ENCODE assay signal across 8 mouse cellular contexts in the genomic region with DNA sequence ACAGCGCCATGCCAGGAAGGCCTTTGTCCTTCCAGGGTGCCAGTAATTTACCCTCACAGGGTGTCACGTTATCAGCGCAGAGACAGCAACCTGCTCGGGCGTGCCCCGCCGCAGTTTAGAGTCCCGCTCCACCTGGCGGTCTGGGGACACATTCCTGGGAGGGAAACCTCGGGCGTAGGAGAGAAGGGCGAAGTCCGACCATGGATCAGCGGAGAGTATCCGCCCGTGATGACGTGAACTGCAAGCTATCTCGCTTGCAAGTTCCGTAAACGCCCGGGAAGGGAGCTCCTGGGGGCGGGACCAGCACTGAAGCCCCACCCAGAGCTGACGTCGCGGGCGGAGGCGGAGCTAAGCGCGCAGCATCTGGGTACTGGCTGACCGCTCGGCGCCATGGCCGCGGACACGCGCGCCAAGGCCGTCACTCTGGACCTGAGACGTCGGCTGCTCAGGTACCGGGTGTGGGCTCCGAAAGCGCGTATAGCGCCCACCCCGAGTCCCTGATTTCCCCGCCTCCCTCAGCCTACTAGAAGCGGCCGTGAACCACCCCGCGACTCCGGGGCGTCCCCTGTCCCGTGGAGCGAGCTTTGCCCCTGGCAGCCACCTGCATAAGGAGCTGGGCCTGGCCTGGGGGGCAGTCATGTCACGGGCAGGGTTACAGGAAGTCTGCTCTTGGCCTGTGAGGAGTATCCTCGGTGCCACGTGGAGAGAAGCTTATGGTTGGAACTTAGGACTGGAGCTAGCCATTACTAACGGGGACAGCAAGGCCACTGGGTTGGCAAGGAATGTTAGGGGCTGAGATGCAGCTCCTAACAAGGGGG. TPM values are rescaled to one million over a fixed set of nuclear protein-coding genes. Genes with fewer than 3 reads are reported as not detected.
DNase-seq lines count a peak whose midpoint lies in the region; ATAC-seq and TF ChIP-seq lines count a peak whose summit lies in the region.

A gene (plus strand): TSS at position 327 of the 818 bp plus-strand sequence.

- H3K9ac ChIP-seq in embryonic facial prominence, embryonic 15.5 days = peak within 1 kb of the TSS; percentile 72
- H3K9ac ChIP-seq in limb, embryonic 14.5 days (ENCODE audit: low read depth, low read length, severe bottlenecking) = peak within 1 kb of the TSS; percentile 86
- peak within 1 kb of the TSS; percentile 74 for H3K9ac ChIP-seq in midbrain, postnatal 0 days (replicated peaks; ENCODE audit: low read length, poor library complexity, severe bottlenecking)

- peak within 1 kb of the TSS; percentile 82 for H3K4me3 ChIP-seq in bone marrow, adult 2 months (replicated peaks; ENCODE audit: control insufficient read depth, low read depth, low read length)
- peak within 1 kb of the TSS; percentile 83 for H3K4me3 ChIP-seq in embryonic facial prominence, embryonic 15.5 days (replicated peaks)
- peak within 1 kb of the TSS; percentile 65 for H3K4me3 ChIP-seq in limb, embryonic 14.5 days (replicated peaks; ENCODE audit: low read length)
- peak within 1 kb of the TSS; percentile 60 for H3K4me3 ChIP-seq in midbrain, postnatal 0 days (ENCODE audit: low read depth, low read length)

- TF ChIP-seq CTCF in bone marrow, adult 2 months (IDR thresholded peaks at IDR 0.05; ENCODE audit: control insufficient read depth, insufficient read depth, low read length) = peak; percentile 22; the same call in 1 of the 2 replicates
- TF ChIP-seq CTCF in midbrain, postnatal 0 days (IDR thresholded peaks at IDR 0.05) = peak; percentile 74

- peak; percentile 88 for TF ChIP-seq POLR2A in bone marrow, adult 2 months (IDR thresholded peaks at IDR 0.05; ENCODE audit: borderline replicate concordance, control insufficient read depth, low read depth, low read length)
- TF ChIP-seq POLR2A in limb, embryonic 14.5 days (IDR thresholded peaks at IDR 0.05; ENCODE audit: borderline replicate concordance, extremely low read depth, insufficient read depth, insufficient read length) = peak; percentile 83; the same call in 1 of the 2 replicates

- ATAC-seq in embryonic facial prominence, embryonic 15.5 days (ENCODE audit: insufficient number of reproducible peaks, low FRiP score, low TSS enrichment, low read depth) = peak; percentile 93
- ATAC-seq in limb, embryonic 14.5 days (ENCODE audit: low FRiP score, low read depth) = peak; percentile 95
- peak; percentile 95 for ATAC-seq in midbrain, postnatal 0 days (ENCODE audit: low FRiP score)

- H3K4me1 ChIP-seq in bone marrow, adult 2 months (ENCODE audit: control insufficient read depth, insufficient read depth, low read length) = peaks cover 6% of the 10 kb centered on the region; the same call in 1 of the 2 replicates
- peaks cover 28% of the 10 kb centered on the region for H3K4me1 ChIP-seq in embryonic facial prominence, embryonic 15.5 days
- H3K4me1 ChIP-seq in limb, embryonic 14.5 days (ENCODE audit: control insufficient read depth, insufficient read depth, low read length) = peaks cover 8% of the 10 kb centered on the region
- peaks cover 3% of the 10 kb centered on the region; the same call in 1 of the 2 replicates for H3K4me1 ChIP-seq in midbrain, postnatal 0 days (ENCODE audit: insufficient read depth, low read length)

- peaks cover 30% of the 10 kb centered on the region for H3K36me3 ChIP-seq in embryonic facial prominence, embryonic 15.5 days
- peaks cover 38% of the 10 kb centered on the region for H3K36me3 ChIP-seq in limb, embryonic 14.5 days (ENCODE audit: control insufficient read depth, insufficient read depth, low read length)
- H3K36me3 ChIP-seq in midbrain, postnatal 0 days (ENCODE audit: insufficient read depth, low read length) = peaks cover 10% of the 10 kb centered on the region; the same call in 1 of the 2 replicates

- under 1% methylated on average over 59 of the region's 59 CpGs for WGBS in bone marrow, adult 2 months
- under 1% methylated on average over 59 of the region's 59 CpGs for WGBS in embryonic facial prominence, embryonic 15.5 days
- under 1% methylated on average over 52 of the region's 59 CpGs for WGBS in limb, embryonic 14.5 days
- 2% methylated on average over 57 of the region's 59 CpGs for WGBS in midbrain, postnatal 0 days

- DNase-seq in 416B (ENCODE audit: low read depth) = peak; percentile 97
- peak; percentile 97 for DNase-seq in heart, adult 8-10 months (ENCODE audit: low spot score)
- DNase-seq in kidney, adult 9 months = peak; percentile 99
- DNase-seq in limb, embryonic 14.5 days (ENCODE audit: low spot score) = peak; percentile 96
- DNase-seq in midbrain, postnatal 0 days (ENCODE audit: low spot score) = peak; percentile 96
- DNase-seq in spleen, postnatal 14 days (ENCODE audit: low spot score in 2 of 2) = peak; percentile 95 to 97

- no peaks in the 10 kb centered on the region for H3K27me3 ChIP-seq in embryonic facial prominence, embryonic 15.5 days
- H3K27me3 ChIP-seq in limb, embryonic 14.5 days (ENCODE audit: control insufficient read depth, insufficient read depth, low read length) = no peaks in the 10 kb centered on the region
- H3K27me3 ChIP-seq in midbrain, postnatal 0 days (ENCODE audit: insufficient read depth, low read length) = no peaks in the 10 kb centered on the region

- H3K27ac ChIP-seq in bone marrow, adult 2 months (ENCODE audit: control insufficient read depth, insufficient read depth, low read depth, low read length, poor library complexity) = peak within 1 kb of the TSS; percentile 97
- peak within 1 kb of the TSS; percentile 93 for H3K27ac ChIP-seq in embryonic facial prominence, embryonic 15.5 days (replicated peaks)
- H3K27ac ChIP-seq in limb, embryonic 14.5 days (replicated peaks; ENCODE audit: low read depth, low read length) = peak within 1 kb of the TSS; percentile 92
- H3K27ac ChIP-seq in midbrain, postnatal 0 days (ENCODE audit: low read depth, low read length) = peak within 1 kb of the TSS; percentile 77

- no peaks in the 10 kb centered on the region for H3K9me3 ChIP-seq in embryonic facial prominence, embryonic 15.5 days (replicated peaks)
- no peaks in the 10 kb centered on the region for H3K9me3 ChIP-seq in limb, embryonic 14.5 days (ENCODE audit: control insufficient read depth, low read length)
- no peaks in the 10 kb centered on the region for H3K9me3 ChIP-seq in midbrain, postnatal 0 days (ENCODE audit: low read length)

- peak within 1 kb of the TSS; percentile 80 for H3K4me2 ChIP-seq in embryonic facial prominence, embryonic 15.5 days (replicated peaks)
- peak within 1 kb of the TSS; percentile 85 for H3K4me2 ChIP-seq in limb, embryonic 14.5 days (replicated peaks; ENCODE audit: low read depth, low read length, severe bottlenecking)
- H3K4me2 ChIP-seq in midbrain, postnatal 0 days (ENCODE audit: low read depth, low read length, poor library complexity, severe bottlenecking) = peak within 1 kb of the TSS; percentile 88

RNA-seq across cellular contexts. Expression of the gene that starts here (rescaled TPM):
- 7.7 and 10.8 TPM in 2 replicates for polyA plus RNA-seq in bone marrow, adult 2 months (2011; ENCODE audit: insufficient read depth, insufficient read length, low replicate concordance, missing spikeins)
- 18.2 and 20.7 TPM in 2 replicates for polyA plus RNA-seq in embryonic facial prominence, embryonic 15.5 days (2015; fragmentation: Nextera tagmentation; extraction: Ambion mirVana)
- 1 to 10 TPM; 8.5 to 9.6 (median 8.9) TPM for total RNA-seq in heart, adult 8-10 months (2022)
- polyA plus RNA-seq in limb, embryonic 14.5 days (2012; rRNA removed) = 20.5 and 21.5 TPM in 2 replicates
- polyA plus RNA-seq in limb, embryonic 14.5 days (2014; fragmentation: Nextera tagmentation; extraction: Ambion mirVana) = 16.7 and 17.7 TPM in 2 replicates
- 6.6 and 7.5 TPM in 2 replicates for total RNA-seq in midbrain, postnatal 0 days (2014; rRNA removed)
- polyA plus RNA-seq in midbrain, postnatal 0 days (2015; fragmentation: Nextera tagmentation; extraction: Ambion mirVana) = 5.9 and 6.9 TPM in 2 replicates

Comparison
In these comparisons a context has a peak if more than half of its experiments do, and no peak if none do; other contexts are left out.
1. Peak in every context shown above with its lines: DNase-seq, ATAC-seq, H3K4me3 ChIP-seq and H3K27ac ChIP-seq.